Mouse (Mus musculus): ENCODE measurements around the gene Bzw2.

DNA sequence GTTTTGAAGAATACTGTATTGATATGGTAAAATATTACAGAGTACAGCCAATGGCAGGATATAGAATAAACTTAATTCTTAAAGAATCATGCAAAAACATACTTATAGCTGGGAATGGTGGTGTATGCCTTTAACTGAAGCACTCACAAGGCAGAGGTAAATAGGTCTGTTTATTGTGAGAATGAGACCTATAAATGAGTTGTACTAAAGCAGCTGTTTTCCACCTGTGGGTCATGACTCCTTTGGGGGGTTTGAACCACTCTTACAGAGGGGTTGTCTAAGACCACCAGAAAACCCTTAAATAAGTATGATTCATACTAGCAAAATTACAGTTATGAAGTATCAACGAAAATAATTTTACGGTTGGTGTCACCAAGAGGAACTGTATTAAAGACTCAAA, 72.5 kb downstream of the Bzw2 start:
- TF ChIP-seq CTCF (IDR thresholded peaks at IDR 0.05; ENCODE audit: control insufficient read depth, insufficient read depth, insufficient read length), result no peak
- no peak for TF ChIP-seq MAX (IDR thresholded peaks at IDR 0.05)
- no peak for TF ChIP-seq MYOG (IDR thresholded peaks at IDR 0.05; ENCODE audit: control insufficient read depth, extremely low read depth, insufficient read length)
- no peak for TF ChIP-seq USF1 (IDR thresholded peaks at IDR 0.05; ENCODE audit: low read depth)
- TF ChIP-seq MYOD1 (IDR thresholded peaks at IDR 0.05; ENCODE audit: control insufficient read depth, insufficient read length, low read depth), result no peak
